Mouse (Mus musculus): Measurements from ENCODE around the gene Gm9803.
"Not testable (repeated sequence)": the region's sequence is repeated elsewhere in the genome, so short reads cannot be mapped to it uniquely, and the experiment has no call there.

Gene Gm9803

DNA sequence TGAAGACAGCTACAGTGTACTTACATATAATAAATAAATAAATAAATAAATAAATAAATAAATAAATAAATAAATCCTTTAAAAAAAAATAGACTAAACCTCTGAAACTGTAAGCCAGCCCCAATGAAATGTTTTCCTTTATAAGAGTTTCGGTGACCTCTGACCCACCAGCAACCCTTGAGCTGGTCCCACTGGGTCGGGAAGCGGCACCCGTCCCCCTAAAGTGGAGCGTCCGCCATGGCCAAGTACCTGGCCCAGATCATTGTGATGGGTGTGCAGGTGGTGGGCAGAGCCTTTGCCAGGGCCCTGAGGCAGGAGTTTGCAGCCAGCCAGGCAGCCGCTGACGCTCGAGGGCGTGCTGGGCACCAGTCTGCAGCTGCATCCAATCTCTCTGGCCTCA lies at the start of gene Gm9803:
Gene Gm9803, plus strand, starts transcription at position 154 of the 400 bp plus-strand sequence.
- not testable (repeated sequence) for DNase-seq

DNA sequence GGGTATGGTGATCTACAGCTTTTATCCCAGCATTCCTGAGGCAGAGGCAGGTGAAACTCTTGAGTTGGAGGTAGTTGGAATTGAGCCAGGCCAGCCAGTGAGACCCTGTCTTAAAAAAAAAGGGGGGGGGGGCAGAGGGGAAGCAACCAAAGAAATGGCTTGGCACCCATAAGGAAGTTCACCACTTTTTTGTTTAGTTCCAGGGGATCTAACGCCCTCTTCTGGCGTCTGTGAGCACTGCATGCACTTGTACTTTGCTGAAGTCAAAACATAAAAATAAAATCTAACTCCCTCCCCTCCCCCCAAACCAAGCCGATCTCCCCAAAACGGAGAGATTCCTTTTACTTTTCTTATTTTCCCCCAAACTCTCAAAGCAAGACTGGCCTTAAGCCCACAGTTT lies 48.5 kb upstream of the Gm9803 start:
- DNase-seq: peak in 1 of 2 experiments; percentile 60

DNA sequence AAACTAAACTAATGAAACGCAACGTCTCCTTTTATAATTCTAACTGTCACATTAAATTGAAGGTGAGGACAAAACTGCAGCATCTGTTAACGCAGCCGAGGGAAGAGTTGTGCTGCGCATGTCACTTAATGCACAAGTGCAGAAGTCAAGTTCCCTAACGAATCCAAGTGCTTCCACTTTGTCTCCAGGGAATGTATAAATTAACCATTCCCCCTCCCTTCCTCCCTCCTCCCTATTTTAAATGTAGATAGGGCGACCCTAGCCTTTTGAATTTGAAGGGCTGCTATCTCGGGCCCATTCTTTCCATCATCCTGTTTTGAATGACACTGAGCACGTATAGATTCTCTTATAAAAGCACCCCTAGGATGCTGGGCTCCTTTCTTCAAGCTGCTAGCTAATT lies 46.4 kb upstream of the Gm9803 start:
- DNase-seq: no peak

DNA sequence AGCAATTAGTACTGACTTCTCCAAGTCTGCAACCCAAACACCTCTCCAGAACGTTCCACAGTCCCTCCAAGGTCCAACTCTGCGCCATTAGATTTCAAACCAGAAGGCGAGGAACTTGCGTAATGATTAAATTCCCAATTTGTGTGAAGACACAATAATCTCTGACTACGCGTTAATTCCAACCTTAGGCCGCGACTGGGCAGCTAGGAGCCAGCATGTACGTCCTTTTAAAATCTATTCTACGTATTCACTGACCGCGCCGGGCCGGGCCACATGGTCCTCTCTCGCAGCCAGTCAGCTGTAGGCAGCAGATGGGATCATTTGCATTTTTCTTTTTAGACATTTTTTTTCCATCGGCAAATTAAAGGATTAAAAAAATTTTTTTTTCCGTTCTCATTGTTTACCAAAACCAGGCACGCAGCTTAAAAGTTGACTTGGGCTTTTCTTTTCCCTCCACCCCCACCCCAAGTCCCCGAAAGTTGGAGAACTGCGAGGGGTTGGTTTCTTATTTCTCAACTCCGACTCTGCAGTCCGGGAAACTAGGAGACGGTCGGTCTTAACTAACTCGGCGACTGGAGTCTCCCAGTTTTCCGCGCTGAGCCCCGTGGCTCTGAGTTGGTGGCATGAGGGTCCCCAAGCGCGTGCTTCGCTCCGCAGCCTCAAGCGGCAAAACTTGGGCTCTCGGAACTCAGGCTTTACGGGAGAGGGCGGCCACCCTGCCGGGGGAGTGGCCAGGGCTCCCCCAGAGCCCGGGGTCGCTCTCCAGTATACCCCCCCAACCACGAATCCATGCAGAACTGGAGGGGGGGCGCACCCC lies 45.8 kb upstream of the Gm9803 start:
- peak; percentile 66 to 73 for DNase-seq

DNA sequence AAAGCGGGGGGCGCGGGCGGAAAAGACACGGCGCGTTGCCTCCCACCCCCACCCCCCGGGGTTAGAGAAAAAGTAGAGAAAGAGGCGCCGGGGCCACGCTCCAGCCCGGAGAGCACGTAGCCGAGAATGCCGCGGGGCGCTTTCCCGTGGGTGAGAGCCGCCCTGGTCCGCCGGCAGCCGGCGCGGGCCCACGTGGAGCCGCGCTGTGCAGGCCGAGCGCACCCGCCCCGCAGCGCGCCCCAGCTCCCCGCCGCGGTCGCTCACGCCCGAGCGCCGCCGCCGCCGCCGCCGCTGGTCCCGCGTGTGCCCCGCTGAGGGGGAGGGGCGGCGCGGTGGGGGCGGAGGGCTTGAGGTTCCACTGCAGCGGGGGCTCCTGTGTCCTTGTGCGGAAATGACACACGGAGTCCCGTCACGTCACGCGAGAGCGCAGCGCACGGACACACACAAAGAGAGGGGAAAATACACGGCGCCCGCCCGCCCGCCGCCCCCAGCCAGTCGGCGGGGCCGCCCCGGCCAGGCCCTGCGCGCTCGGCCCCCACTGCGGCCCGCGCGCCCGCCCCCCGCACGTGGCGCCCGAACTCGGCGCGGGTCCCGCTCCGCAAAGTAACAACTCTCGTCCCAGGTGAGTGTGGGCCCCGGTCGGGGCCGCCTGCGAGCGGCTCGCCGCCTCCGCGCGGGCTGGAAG lies 45.0 kb upstream of the Gm9803 start, which contains the start of gene Bend3:
Gene Bend3, plus strand, starts transcription at position 81 of the 685 bp plus-strand sequence.
- peak; percentile 43 to 51 for DNase-seq

DNA sequence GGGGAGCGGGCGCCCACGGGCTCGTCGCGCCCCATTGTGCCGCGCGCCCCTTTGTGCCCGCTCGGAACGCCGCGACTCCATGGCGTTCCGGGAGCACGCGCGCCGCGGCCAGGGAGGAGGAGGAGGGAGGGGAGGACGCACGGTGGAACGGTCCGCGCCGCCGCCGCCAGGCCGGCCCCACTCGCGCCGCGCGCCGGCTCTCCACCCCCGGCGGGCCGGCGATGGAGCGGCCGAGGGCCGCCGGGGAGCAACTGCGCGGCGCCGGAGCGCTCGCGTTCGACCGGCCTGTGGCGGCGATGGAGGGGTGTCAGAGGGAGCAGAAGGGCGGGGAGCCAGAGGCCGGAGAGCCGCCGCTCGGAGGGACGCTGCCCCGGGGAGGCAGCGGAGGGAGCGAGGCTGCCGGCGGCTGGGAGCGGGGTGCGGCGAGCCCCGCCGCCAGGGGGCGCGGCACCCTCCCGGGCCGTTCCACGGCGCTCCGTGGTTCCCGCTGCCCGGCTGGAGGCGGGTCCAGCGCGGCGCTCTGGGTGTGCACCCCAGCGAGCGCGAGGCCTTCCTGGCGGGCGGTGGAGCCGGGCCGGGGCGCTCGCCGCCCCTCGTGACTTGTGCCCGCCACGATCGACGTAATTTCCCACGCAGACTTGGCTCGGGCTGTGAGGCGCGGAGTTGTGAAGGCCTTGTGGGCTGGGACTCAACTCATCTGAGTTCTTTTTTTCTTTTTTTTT lies 44.3 kb upstream of the Gm9803 start:
- DNase-seq: peak; percentile 84

DNA sequence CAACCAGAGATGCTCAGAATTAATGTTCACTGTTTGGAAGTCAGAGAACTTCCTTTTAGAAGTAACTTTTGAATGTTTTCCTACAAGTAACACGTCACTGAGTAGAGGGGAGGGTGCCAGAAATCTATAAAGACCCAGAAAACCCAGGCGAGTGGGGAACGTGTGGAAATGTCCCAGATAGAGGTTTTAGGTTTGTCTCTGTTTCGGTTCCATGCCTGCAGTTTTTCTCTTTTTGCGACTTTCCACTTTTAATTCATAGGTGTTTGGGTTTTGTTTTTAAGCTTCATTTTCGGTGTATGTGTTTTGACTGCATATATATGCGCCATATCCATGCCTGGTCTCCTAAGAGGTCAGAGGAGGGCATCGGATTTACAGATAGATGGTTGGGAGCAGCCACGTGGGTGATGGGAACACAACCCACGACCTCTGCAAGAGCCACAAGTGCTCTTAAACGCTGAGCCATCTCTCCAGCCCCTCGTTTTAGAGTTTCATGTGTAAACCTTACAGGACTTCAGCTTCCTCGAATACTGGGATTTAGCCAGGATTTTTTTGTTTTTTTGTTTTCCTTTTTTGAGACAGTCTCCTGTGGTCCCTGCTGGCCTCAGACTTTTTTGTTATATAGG lies 43.5 kb upstream of the Gm9803 start:
- DNase-seq: no peak

DNA sequence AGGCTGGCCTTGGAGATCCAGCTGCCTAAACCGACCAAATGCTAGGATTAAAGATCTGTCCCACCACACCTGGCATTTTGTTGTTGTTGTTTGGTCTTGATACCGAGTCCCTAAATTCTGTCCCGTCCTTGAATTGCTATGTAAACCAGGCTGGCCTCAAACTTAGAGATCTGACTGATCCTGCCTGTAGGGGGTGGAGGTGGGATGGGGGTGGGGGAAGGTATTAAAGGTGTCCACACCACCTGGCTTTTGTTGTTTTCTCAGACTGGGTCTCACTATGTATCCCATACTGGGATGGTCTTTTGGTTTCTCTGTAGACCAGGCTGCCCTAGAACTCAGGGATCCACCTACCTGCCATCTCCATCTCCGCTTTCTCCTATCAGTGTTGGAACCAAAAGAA lies 42.7 kb upstream of the Gm9803 start:
- no peak for DNase-seq

DNA sequence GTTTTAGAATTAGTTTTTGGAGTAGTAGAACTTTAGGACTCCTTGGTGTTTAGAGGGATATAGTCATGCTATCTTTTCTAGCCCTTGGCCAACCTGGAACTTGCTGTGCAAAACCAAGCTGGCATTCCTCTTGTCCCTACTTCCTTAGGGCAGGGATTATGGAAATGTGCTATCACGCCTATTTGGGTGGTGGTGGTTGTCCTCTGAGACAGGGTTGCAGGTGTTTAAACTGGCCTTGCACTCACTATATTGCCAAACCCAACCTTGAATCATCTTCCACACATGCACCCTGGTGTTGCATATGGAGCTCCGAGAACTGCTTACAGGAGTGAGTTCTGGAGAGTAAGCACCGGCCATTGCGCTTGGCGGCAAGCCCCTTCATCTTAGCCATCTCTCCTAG lies 41.9 kb upstream of the Gm9803 start:
- DNase-seq: no peak

DNA sequence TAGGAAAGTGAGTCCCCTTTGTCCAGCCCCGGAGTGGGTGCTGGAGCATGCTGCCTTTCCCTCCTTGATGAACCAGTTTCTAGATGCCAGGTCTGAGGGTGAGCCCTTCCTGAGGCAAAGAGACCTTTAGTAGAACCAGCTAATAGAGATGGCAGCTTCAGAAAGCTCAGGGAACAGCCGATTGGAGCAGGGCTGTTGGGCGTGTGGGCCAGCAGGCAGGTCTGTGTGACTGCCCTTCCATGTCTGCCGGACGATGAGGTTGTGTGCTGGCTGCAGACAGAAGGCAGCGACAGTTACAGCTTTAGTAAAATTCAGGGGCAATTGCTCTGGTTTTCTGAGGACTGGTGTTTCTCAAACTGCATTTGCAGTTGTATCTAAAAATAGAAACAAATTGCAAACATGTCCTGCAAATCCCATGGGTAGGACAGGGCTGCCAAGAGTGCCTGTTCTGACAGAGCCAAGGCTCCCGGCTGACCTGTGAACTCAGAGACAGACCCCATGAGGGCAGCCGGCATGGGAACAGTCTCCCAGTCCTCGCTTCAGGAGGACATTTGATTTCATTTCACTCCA lies 40.4 kb upstream of the Gm9803 start:
- peak in 1 of 2 experiments; percentile 23 for DNase-seq

DNA sequence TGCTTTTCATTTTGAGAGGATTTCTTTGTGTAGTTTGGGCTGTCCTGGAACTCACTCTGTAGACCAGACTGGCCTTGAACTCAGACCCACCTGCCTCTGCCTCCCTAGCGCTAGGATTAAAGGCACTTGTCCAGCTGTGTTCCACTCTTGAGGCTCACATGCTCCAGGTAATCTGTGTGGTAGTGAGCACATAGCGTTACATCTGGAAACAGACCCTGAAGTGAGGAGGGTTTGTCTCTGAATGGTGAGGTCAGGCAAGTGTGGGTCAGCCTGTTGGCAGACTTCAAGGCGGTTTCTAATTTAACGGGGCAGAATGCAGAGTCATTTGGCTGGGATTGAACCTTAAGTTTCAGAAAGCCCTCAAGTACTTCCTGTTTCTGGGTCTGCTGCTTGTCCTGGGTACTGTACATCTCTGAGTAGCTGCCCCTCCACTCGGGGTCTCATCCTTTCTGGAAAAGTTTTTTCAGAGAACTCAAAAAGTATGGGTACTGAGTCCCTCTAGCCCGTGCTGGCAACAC lies 38.1 kb upstream of the Gm9803 start:
- DNase-seq: no peak

DNA sequence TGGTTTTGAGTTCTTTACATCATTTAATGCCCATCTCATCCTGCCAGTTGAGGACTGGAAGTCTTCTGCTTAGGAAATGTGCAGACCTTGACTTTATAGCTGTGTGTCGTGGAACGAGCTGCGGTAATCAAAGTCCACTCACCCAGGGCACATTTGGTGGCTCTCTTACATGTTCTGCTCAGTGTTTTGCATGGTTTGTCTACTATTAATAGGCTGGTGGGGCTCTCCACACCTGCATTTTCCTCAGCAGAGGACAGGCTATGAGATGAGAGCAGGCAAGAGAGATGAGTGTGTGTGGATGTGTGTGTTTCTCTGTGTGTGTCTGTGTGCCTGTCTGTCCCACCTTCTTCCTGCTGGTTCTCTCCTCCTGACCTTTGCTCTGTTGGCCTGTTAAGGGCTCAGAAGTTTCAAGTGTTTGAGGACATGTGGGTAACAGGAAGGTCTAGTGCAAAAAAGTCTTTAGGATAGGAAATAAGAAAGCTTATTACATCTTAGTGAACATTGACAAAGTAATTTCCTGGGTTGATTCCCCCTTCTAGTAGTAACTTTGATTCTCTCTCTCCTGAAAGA lies 36.4 kb upstream of the Gm9803 start:
- peak; percentile 33 to 41 for DNase-seq

DNA sequence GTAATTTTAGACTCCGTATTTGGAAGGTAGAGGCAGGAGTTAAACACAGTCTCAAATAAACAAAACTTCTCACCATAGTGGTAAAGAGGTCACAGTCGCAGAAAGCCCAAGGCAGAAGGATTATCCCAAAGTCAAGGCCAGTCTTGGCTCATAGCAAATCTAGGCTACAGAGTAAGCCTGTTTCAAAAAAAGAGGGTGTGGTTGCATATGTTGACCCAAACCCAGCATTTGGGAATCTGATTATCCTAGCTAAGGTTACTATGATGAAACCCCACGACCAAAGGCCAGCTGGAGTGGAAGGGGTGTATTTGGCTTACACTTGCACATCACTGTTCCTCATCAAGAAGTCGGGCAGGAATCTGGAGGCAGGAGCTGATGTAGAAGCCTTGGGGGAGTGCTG lies 35.6 kb upstream of the Gm9803 start:
- no peak for DNase-seq

DNA sequence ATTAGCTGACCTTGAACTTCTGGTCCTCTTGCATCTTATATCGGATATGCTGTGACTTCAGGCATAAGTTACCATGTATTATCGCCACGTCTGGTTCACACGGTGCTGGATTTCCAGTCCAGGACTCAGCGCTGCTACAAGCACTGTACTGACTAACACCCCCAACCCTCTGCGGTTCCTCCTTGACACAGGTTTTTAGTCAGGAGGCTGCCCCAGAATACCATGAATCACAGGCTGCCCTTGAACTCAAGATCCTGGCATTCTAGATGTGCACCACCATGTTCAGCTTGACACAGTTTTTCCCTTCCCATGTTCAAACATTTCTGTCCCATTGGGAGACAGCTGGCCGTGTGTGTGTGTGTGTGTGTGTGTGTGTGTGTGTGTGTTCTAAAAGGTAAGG lies 34.7 kb upstream of the Gm9803 start:
- no peak for DNase-seq

DNA sequence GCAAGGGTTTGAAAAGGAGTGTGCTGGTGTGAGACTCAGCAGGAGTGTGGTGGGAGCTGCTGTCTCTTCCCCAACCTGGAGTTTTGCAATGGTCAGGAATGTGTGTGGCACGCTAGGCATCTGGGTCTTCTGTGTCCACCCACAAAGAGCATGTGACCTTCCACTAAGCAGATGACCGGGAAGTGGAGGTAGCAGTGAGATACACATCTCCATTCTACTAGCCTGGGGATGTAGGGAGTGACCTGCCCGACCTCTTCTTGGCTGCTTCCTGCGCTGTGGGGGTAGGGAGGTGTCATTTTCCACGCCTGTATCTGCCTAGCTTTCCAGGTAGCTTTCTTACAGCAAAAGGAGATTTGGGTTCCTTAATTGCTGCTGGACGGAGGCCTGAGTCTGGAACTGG lies 34.3 kb upstream of the Gm9803 start:
- DNase-seq: peak; percentile 55 to 69

DNA sequence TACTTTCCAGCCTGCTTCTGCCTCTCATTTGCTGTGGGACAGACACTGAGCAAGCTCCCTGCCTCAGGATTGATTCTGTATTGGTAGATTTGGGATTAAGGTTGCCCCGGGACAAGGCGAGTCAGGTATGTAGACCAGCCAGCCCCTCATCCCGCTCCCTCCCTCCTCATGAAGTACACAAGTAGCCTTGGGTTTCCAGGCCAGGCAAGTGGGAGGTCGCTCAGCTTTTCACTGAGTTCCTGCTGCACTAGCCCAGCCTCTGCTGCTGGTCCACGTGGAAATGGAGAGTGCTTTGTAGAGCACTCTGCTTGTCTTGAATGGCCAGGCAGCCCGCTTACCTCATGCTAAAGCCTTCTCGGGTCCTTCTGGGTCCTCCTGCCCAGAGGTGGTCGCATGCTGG lies 33.9 kb upstream of the Gm9803 start:
- DNase-seq: no peak

DNA sequence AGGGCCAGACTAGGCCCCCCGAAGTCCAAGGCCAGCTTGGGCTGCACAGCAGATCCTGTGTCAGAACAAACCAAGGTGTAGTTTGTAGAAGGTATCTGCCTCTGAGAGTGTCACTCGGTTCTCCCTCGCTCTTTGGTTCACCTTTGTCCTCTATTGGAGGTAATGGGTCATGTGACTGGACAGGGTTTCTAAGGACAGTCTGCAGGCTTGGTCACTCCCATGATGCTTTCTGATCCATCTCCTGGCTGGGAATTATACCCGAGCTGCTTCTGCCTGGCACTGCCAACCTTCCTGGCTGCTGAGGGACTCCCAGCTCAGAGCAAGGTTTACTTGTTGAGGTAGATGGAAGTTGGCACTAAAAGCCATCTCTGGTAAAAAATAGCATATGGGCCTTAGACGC lies 33.0 kb upstream of the Gm9803 start:
- peak; percentile 70 to 90 for DNase-seq

DNA sequence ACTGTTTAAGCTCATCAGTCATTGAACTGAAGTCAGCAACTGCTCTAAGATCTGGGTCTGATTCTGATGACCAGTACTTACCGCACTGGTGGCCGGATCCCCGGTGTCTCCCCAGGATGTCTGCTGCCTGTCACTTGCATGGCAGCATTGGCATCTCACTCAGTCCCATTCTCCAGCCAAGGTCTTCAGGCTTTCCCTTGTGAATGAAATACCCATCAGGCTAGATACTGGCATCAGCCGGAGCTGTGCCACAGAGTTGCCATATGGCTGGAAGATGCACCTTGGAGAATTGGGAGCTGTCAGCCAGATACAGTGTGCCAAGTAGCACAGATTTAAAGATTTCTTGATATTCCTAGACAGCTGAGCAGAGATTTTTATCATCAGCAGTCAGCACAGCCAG lies 21.3 kb upstream of the Gm9803 start:
- DNase-seq: no peak

DNA sequence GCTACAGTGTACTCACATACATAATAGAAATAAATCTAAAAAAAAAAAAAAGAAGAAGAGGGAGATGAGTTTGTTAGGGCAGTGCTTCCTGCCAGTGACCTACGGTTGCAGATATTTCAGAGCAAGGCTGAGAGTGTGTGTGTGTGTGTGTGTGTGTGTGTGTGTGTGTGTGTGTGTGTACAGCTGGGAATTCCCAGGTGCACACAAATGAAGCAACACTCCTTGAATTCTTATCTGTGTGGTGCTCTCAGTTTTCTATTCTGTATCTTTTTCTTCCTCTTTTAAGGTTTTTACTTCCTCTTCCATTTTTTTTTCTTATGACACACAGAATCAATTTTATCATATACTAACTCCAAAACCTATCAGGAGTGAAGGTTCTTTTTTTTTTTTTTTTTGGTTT lies 19.6 kb upstream of the Gm9803 start:
- no peak for DNase-seq

DNA sequence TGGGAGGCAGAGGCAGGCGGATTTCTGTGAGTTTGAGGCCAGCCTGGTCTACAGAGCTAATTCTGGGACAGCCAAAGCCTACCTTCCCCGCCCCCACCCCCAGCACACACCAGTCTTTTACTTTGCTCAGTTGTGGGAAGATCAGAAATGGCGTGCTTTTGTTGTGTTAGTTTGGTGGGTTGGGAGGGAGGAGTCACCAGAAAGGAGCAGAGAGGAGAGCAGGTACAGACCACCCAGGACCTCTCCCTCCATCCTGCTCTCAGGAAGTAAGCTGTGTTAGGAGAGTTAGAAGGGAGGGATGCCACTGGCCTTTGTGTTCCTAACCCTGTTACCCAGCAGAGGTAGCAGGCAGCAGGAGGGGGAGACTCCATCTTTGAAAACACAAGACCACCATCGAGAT lies 16.8 kb upstream of the Gm9803 start:
- DNase-seq: no peak

DNA sequence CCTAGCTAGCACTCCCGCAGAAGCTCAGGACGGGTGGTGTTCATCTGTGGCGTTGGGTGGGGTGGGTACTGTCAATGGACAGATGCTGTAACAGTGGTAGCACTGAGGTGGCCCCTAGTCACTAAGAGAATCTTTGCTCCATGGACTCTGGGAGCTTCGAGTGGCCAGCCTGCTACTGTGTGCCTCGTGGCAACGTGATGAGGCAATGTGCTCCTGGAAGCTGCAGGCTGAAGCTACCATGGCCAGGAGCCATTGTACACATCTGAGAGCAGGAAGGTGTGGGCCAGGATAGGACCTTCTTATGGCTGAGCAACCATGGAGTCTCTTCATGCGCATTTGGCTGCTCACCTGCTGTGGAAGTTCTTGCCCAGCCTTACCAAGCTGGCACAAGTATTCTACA lies 14.7 kb upstream of the Gm9803 start:
- no peak for DNase-seq

DNA sequence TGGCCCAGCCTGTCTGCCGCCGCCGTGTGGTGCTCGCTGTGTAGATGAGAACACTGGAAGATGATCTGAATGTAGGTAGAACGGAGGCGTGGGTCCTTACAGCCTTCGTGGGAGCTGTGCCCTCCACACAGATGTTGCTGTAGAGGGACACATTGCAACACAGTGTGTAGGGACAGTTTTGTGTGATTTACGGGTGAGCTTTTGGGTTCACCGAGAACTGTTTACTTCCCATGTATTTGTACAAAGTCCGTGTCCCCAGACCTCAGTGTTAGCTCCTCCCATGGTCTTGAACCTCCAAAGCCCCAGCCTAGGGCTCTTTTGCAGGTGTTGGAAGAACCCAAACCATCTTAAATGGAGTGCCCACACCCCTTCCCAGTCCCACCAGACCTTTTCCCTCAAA lies 10.9 kb upstream of the Gm9803 start:
- no peak for DNase-seq

All from kidney, adult 8-10 months (tissue).